Mouse (Mus musculus) gastrocnemius, adult 2 months (tissue): ENCODE measurements around the gene Qk. TPM values are rescaled to one million over a fixed set of nuclear protein-coding genes. Genes with fewer than 3 reads are reported as not detected.

ENCODE experiments used
- DNase-seq: peaks from one replicate; pipeline ENCODE4 v3.0.0; 2022
- H3K27ac ChIP-seq: fragments of 200-600 bp; 2 replicates; pipeline ENCODE4 v1.8.1; 2022; ENCODE audit warnings: mild to moderate bottlenecking
- H3K4me3 ChIP-seq: fragments of 200-600 bp; 2 replicates; pipeline ENCODE4 v1.8.1; 2022; ENCODE audit warnings: mild to moderate bottlenecking, moderate library complexity
- CTCF ChIP-seq: fragments of 200-600 bp; IDR thresholded peaks from 2 replicates; pipeline ENCODE4 v1.8.1; 2022; ENCODE audit warnings: antibody characterized with exemption, mild to moderate bottlenecking, moderate library complexity
- intact Hi-C: fragments of 180-260 bp; cut with DNase I; formaldehyde crosslinking; loops from one replicate; pipeline ENCODE4 v1.15.1; 2025
- total RNA-seq, 2 experiments: library from RNA; stranded (reverse); gene quantifications; 2 replicates each; pipeline ENCODE4 v1.2.3; 2021

The Qk gene
- total RNA-seq, 2 experiments from 2014 or later = 236 to 397 TPM

- Histone ChIP-seq H3K4me3 (peak overlapping the region; percentile 80), H3K27ac (peak overlapping the region; percentile 88)
- no peak for TF ChIP-seq CTCF
- no peak for DNase-seq
- intact Hi-C loops = loop anchor here (5.0 kb wide), 1 partner anchor 156 kb away; no protein-coding TSS in a partner anchor
Measured at GRCm38 (mm10) chr17:10336558-10336957, 16.9 kb upstream of the Qk start.

GRCm38 (mm10) chr17:10335809-10336499 is 16.3 kb upstream of the Qk start:
- no peak for TF ChIP-seq CTCF
- Histone ChIP-seq H3K4me3 (peak overlapping the region; percentile 80), H3K27ac (peak overlapping the region; percentile 88)
- intact Hi-C loops = loop anchor here (5.0 kb wide), 1 partner anchor 156 kb away; no protein-coding TSS in a partner anchor
- peak; percentile 63 for DNase-seq

- H3K27ac ChIP-seq = peak overlapping the region; percentile 88
- TF ChIP-seq CTCF = peak; percentile 36
- intact Hi-C loops = loop anchor here (5.0 kb wide), 1 partner anchor 157 kb away; no protein-coding TSS in a partner anchor
- peak; percentile 81 for DNase-seq
- peak overlapping the region; percentile 80 for H3K4me3 ChIP-seq
Measured at GRCm38 (mm10) chr17:10334957-10335690, 15.5 kb upstream of the Qk start.

- peak overlapping the region; percentile 80 for H3K4me3 ChIP-seq
- DNase-seq = no peak
- H3K27ac ChIP-seq = peak overlapping the region; percentile 88
- no peak for TF ChIP-seq CTCF
- intact Hi-C loops = no loop called here
Measured at GRCm38 (mm10) chr17:10334481-10334880, 14.8 kb upstream of the Qk start.

GRCm38 (mm10) chr17:10333321-10333720 is 13.7 kb upstream of the Qk start:
- DNase-seq = no peak
- intact Hi-C loops = no loop called here
- Histone ChIP-seq H3K27ac (no peak overlapping the region), H3K4me3 (no peak overlapping the region)
- TF ChIP-seq CTCF = no peak

DNA sequence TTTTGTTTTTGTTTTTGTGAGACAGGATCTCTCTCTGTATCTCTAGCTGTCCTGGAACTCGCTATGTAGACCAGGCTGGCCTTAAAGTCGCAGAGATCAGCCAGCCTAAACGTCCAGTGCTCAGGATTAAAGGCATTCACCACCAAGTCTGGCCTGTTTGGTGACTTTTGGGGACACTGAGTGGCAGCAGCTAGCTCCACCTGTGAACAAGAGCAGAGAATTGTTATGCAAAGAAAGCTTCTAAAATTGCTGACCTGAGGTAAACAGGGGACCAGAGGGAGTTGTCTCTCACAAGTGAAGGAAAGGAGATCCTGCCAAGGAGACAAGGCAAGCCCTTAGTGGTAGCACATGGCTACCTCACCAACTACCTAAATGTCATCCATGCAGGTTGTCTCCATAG is 12.5 kb upstream of the Qk start:
- intact Hi-C loops = no loop called here
- Histone ChIP-seq H3K27ac (no peak overlapping the region), H3K4me3 (no peak overlapping the region)
- no peak for DNase-seq
- TF ChIP-seq CTCF = no peak

DNA sequence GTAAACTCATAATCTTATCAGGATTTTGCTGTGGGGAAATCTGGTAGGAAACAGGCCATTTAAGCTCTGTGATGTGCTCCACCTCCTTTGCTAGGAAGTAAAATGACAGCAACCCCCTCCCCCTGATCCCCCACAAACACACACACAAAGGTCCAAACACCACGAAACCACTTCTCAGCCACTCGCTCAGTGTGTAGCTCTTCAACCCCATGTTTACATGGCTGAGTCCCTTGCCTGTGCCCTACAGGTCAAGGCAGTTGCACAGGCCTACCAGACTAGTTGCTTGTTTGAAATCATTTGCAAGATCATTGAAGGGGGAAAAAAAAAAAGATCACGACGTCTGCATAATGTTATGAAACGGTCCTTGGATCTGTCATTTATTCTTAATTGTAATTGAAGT is 9.8 kb upstream of the Qk start:
- no peak for TF ChIP-seq CTCF
- DNase-seq = no peak
- H3K27ac ChIP-seq = no peak overlapping the region
- no peak overlapping the region for H3K4me3 ChIP-seq
- intact Hi-C loops = loop anchor here (5.0 kb wide), 1 partner anchor 418 kb away; no protein-coding TSS in a partner anchor

- intact Hi-C loops = loop anchor here (5.0 kb wide), 1 partner anchor 419 kb away; no protein-coding TSS in a partner anchor
- no peak for TF ChIP-seq CTCF
- DNase-seq = no peak
- Histone ChIP-seq H3K4me3 (no peak overlapping the region), H3K27ac (peak overlapping the region; percentile 88)
Measured at GRCm38 (mm10) chr17:10328544-10329100, 9.0 kb upstream of the Qk start.

- DNase-seq = no peak
- intact Hi-C loops = loop anchor here (2.0 to 5.0 kb wide), 2 partner anchors 63 to 420 kb away; no protein-coding TSS in a partner anchor
- Histone ChIP-seq H3K27ac (peak overlapping the region; percentile 88), H3K4me3 (no peak overlapping the region)
- TF ChIP-seq CTCF = no peak
Measured at GRCm38 (mm10) chr17:10327584-10328210, 8.0 kb upstream of the Qk start.

DNA sequence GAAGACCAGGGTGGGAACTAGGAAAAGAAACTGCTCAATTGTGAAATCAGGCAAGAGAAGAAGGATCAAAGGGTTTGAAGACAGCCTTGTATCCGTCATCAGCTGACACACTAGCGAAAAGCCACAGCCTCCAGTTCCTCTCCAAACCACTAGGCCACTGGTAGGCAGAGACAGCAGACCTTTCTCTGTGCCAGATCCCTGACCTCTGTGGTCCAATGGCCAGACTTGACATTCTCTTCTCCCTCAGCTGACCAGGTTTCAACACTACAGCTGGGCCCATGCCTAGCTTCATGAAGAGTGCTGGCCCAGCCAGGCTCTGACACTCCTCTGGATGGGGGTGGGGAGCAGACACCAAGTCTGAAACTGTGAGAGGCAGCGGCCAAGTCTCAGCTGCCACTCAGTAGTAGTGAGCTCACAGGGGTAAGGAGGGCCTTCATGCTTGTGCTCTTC is 7.0 kb upstream of the Qk start:
- peak; percentile 93 for DNase-seq
- Histone ChIP-seq H3K4me3 (peak overlapping the region; percentile 42), H3K27ac (peak overlapping the region; percentile 88)
- intact Hi-C loops = loop anchor here (2.0 to 5.0 kb wide), 2 partner anchors 64 to 421 kb away; no protein-coding TSS in a partner anchor
- TF ChIP-seq CTCF = peak; percentile 71

- DNase-seq = no peak
- Histone ChIP-seq H3K4me3 (peak overlapping the region; percentile 30), H3K27ac (peak overlapping the region; percentile 88)
- intact Hi-C loops = loop anchor here (2.0 to 5.0 kb wide), 2 partner anchors 65 to 421 kb away; no protein-coding TSS in a partner anchor
- TF ChIP-seq CTCF = no peak
Measured at GRCm38 (mm10) chr17:10325921-10326320, 6.3 kb upstream of the Qk start.

- no peak overlapping the region for H3K4me3 ChIP-seq
- no peak for DNase-seq
- no peak for TF ChIP-seq CTCF
- peak overlapping the region; percentile 97; the same call in 1 of the 2 replicates for H3K27ac ChIP-seq
- intact Hi-C loops = loop anchor here (2.0 kb wide), 1 partner anchor 67 kb away; no protein-coding TSS in a partner anchor
Measured at GRCm38 (mm10) chr17:10321754-10322153, 2.1 kb upstream of the Qk start.
